Mouse (Mus musculus) forebrain, embryonic 14.5 days (tissue): ENCODE measurements around the gene Crb2. TPM values are rescaled to one million over a fixed set of nuclear protein-coding genes. Genes with fewer than 3 reads are reported as not detected.

Experiments
- ATAC-seq: fragments of 200-750 bp; cut with Nextera tagmentation; 2 replicates; pipeline ENCODE4 v1.8.0; 2017; ENCODE audit warnings: mild to moderate bottlenecking, moderate library complexity
- DNase-seq: peaks from one replicate; pipeline ENCODE4 v3.0.0-alpha.2; 2015; ENCODE audit warnings: low spot score
- H3K27ac ChIP-seq: fragments of 300-500 bp; sonication (generic); 2 replicates; pipeline ENCODE4 v1.5.1; 2014; ENCODE audit warnings: low read depth, mild to moderate bottlenecking, control low read depth, low read length, moderate library complexity
- H3K27me3 ChIP-seq: fragments of 300-500 bp; sonication (generic); replicated peaks from 2 replicates; pipeline ENCODE4 v1.6.1; 2014; ENCODE audit warnings: low read length, control low read depth, mixed read lengths; ENCODE audit not compliant: control insufficient read depth, insufficient read depth
- H3K36me3 ChIP-seq: fragments of 300-500 bp; sonication (generic); 2 replicates; pipeline ENCODE4 v1.6.1; 2014; ENCODE audit warnings: low read length, control low read depth; ENCODE audit not compliant: control insufficient read depth, insufficient read depth
- H3K4me1 ChIP-seq: fragments of 300-500 bp; sonication (generic); 2 replicates; pipeline ENCODE4 v1.6.1; 2014; ENCODE audit warnings: antibody characterized with exemption, low read length, control low read depth; ENCODE audit not compliant: control insufficient read depth, insufficient read depth
- H3K4me2 ChIP-seq: fragments of 300-500 bp; sonication (generic); 2 replicates; pipeline ENCODE4 v1.6.1; 2014; ENCODE audit warnings: mild to moderate bottlenecking, control low read depth, low read length
- H3K4me3 ChIP-seq: fragments of 300-500 bp; sonication (generic); 2 replicates; pipeline ENCODE4 v1.5.1; 2014; ENCODE audit warnings: low read depth, low read length, control low read depth
- H3K9ac ChIP-seq: fragments of 300-500 bp; sonication (generic); 2 replicates; pipeline ENCODE4 v1.6.1; 2014; ENCODE audit warnings: mild to moderate bottlenecking, low read length, control low read depth, moderate library complexity
- H3K9me3 ChIP-seq: fragments of 300-500 bp; sonication (generic); replicated peaks from 2 replicates; pipeline ENCODE4 v1.6.1; 2016; ENCODE audit warnings: low read length, control low read depth, mixed read lengths; ENCODE audit not compliant: control insufficient read depth
- WGBS: fragments of 180-500 bp; shearing (Covaris S2); extraction: QIAGEN DNeasy Blood & Tissue Kit; methylation state at CpG from one replicate; pipeline ENCODE4 v1.1.7; 2014; 5-methylcytosine and 5-hydroxymethylcytosine counted together
- polyA plus RNA-seq: library from polyadenylated mRNA; unstranded; fragments of >200 nt; fragmentation: Nextera tagmentation; extraction: Ambion mirVana; gene quantifications from 2 replicates; pipeline ENCODE4 v1.2.1, GENCODE M21; 2014

Gene Crb2
- polyA plus RNA-seq: 4.0 and 4.2 TPM in 2 replicates

DNA sequence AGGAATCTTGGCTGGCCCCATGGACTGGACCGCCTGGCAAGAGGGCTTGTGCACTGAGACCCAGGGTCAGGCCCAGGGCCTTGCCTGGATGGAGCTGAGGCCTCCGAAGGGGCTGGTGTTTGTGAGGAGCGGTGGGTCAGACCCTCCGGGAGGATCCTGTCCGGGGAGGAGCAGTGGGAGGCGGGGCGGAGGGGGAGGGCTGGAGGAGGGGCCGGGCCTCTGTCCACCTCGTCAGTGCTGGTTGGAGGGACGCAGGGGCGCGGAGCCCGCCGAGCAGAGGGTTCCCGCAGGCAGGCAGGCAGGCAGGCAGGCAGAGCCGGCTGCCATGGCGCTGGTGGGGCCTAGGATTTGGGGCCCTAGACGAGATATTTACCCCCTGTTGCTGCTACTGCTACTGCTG lies at the start of gene Crb2:
TSS of gene Crb2 (plus strand) at position 234 of the 400 bp plus-strand sequence.
- Histone ChIP-seq H3K9ac (peak within 1 kb of the TSS; percentile 69), H3K4me1 (peaks cover 43% of the 10 kb centered on the region), H3K27me3 (no peaks in the 10 kb centered on the region), H3K27ac (peak within 1 kb of the TSS; percentile 65), H3K36me3 (no peaks in the 10 kb centered on the region), H3K4me3 (peak within 1 kb of the TSS; percentile 39), H3K4me2 (peak within 1 kb of the TSS; percentile 61), H3K9me3 (no peaks in the 10 kb centered on the region)
- WGBS: 1% methylated on average over 15 of the region's 18 CpGs
- peak; percentile 15; the same call in 1 of the 2 replicates for ATAC-seq
- DNase-seq: peak; percentile 61

- H3K4me1 ChIP-seq: peaks cover 6% of the 10 kb centered on the region; the same call in 1 of the 2 replicates
- DNase-seq: no peak
- WGBS: 90% methylated on average over 5 of the region's 5 CpGs
Measured at GRCm38 (mm10) chr2:37731241-37731801, 44.7 kb upstream of the Crb2 start.

GRCm38 (mm10) chr2:37734979-37735806 lies 40.9 kb upstream of the Crb2 start:
- Histone ChIP-seq H3K9me3 (no peaks in the 10 kb centered on the region), H3K27me3 (no peaks in the 10 kb centered on the region), H3K4me2 (peak overlapping the region; percentile 28), H3K27ac (no peak overlapping the region), H3K9ac (peak overlapping the region; percentile 32; the same call in 1 of the 2 replicates), H3K4me1 (peaks cover 6% of the 10 kb centered on the region; the same call in 1 of the 2 replicates), H3K4me3 (no peak overlapping the region), H3K36me3 (no peaks in the 10 kb centered on the region)
- 14% methylated on average over 17 of the region's 17 CpGs for WGBS
- ATAC-seq (no peak; the same call in 1 of the 2 replicates), DNase-seq (peak; percentile 44)

More at GRCm38 (mm10) chr2:37731241-37731801, 44.7 kb upstream of the Crb2 start:
- Histone ChIP-seq H3K27ac (no peak overlapping the region), H3K4me2 (no peak overlapping the region), H3K9me3 (no peaks in the 10 kb centered on the region), H3K4me3 (no peak overlapping the region), H3K9ac (no peak overlapping the region), H3K27me3 (no peaks in the 10 kb centered on the region), H3K36me3 (no peaks in the 10 kb centered on the region)
- ATAC-seq: no peak

DNA sequence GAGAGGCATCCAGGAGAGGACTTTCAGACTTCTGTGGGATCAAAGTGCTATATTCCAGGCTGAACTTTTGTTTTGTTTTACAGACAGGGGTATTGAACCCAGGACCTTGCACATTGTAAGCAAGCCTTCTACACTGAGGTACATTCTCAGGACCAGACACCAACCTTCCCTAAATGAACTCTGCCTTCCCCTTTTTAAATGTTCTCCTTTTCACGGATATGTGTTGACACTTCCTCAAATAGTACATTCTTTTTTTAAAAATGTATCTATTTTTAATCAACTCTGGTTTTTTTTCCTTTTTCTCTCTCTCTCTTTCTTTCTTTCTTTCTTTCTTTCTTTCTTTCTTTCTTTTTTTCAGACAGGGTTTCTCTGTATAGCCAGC lies 40.3 kb upstream of the Crb2 start:
- no peak overlapping the region for H3K27ac ChIP-seq
- no peak overlapping the region for H3K4me3 ChIP-seq
- ATAC-seq: no peak
- no peaks in the 10 kb centered on the region for H3K27me3 ChIP-seq
- DNase-seq: no peak
- H3K9me3 ChIP-seq: no peaks in the 10 kb centered on the region
- H3K4me2 ChIP-seq: peak overlapping the region; percentile 28
- WGBS: 66% methylated on average over 1 of the region's 1 CpGs
- H3K4me1 ChIP-seq: peaks cover 6% of the 10 kb centered on the region; the same call in 1 of the 2 replicates
- no peaks in the 10 kb centered on the region for H3K36me3 ChIP-seq
- no peak overlapping the region for H3K9ac ChIP-seq

- Histone ChIP-seq H3K27me3 (no peaks in the 10 kb centered on the region), H3K27ac (no peak overlapping the region), H3K9ac (no peak overlapping the region), H3K36me3 (no peaks in the 10 kb centered on the region), H3K9me3 (no peaks in the 10 kb centered on the region), H3K4me2 (no peak overlapping the region), H3K4me1 (no peaks in the 10 kb centered on the region), H3K4me3 (no peak overlapping the region)
- no peak for DNase-seq
- no peak for ATAC-seq
- 81% methylated on average over 20 of the region's 20 CpGs for WGBS
Measured at GRCm38 (mm10) chr2:37741806-37742554, 34.1 kb upstream of the Crb2 start.

GRCm38 (mm10) chr2:37744773-37745395 lies 31.2 kb upstream of the Crb2 start:
- Histone ChIP-seq H3K27me3 (no peaks in the 10 kb centered on the region), H3K9ac (no peak overlapping the region), H3K27ac (no peak overlapping the region), H3K4me1 (0 out of 2 replicates have a peak, but pooled peaks cover 4% of the 10 kb centered on the region), H3K4me3 (no peak overlapping the region), H3K9me3 (no peaks in the 10 kb centered on the region), H3K4me2 (no peak overlapping the region), H3K36me3 (no peaks in the 10 kb centered on the region)
- ATAC-seq (no peak), DNase-seq (no peak)
- WGBS: 84% methylated on average over 10 of the region's 10 CpGs

GRCm38 (mm10) chr2:37746293-37747049 lies 29.6 kb upstream of the Crb2 start:
- H3K4me2 ChIP-seq: no peak overlapping the region
- no peak for DNase-seq
- no peaks in the 10 kb centered on the region for H3K9me3 ChIP-seq
- WGBS: 90% methylated on average over 5 of the region's 5 CpGs
- H3K4me3 ChIP-seq: no peak overlapping the region
- ATAC-seq: no peak
- H3K9ac ChIP-seq: no peak overlapping the region
- no peak overlapping the region for H3K27ac ChIP-seq
- no peaks in the 10 kb centered on the region for H3K36me3 ChIP-seq
- no peaks in the 10 kb centered on the region for H3K27me3 ChIP-seq
- H3K4me1 ChIP-seq: 0 out of 2 replicates have a peak, but pooled peaks cover 4% of the 10 kb centered on the region

DNA sequence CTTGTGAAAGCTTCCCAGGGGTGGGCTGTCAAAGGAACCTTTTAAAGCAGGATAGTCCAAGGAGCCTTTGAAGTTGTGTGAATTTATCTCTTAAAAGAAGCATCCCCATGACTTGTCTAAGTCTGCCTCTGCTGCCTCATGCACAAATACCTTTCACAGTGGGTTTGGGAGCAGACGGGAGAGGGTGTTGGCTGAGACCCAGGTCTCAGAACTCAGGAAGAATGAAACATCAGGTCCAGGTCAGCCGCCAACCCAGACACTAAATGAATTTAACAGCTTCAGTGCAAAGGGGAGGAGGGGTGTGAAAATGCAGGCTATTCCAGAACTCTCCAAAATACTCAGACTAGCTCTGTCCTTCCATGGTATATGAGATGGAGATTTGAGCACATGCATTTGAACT lies 28.1 kb upstream of the Crb2 start:
- Histone ChIP-seq H3K27ac (no peak overlapping the region), H3K9ac (no peak overlapping the region), H3K4me2 (no peak overlapping the region), H3K36me3 (no peaks in the 10 kb centered on the region), H3K27me3 (no peaks in the 10 kb centered on the region), H3K4me3 (no peak overlapping the region), H3K9me3 (no peaks in the 10 kb centered on the region), H3K4me1 (0 out of 2 replicates have a peak, but pooled peaks cover 4% of the 10 kb centered on the region)
- peak; percentile 15; the same call in 1 of the 2 replicates for ATAC-seq
- 22% methylated on average over 2 of the region's 2 CpGs for whole genome bisulfite sequencing
- DNase-seq: peak; percentile 38
